Mouse (Mus musculus): ENCODE data around the gene Igfbp1. TPM values are rescaled to one million over a fixed set of nuclear protein-coding genes. Genes with fewer than 3 reads are reported as not detected.

Gene Igfbp1
- polyA plus RNA-seq, 1 experiment from 2014 or later, result 0.39 TPM

DNA sequence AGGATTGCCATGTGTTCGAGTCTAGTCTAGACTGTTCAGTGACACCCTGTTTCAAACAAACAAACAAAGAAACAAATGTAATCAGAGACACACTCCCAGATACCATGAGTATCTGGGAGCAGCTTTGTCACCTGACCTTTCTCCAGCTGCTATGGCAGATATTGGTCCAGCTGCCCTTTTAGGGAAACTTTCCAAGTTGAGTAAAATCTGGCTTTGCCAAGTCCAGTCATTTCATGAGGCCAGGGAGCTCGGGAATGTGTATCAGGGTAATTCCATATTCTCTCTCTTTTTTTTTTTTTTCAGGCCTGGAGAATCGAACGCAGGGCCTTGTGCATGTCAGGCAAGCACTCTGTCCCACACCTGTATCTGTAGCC lies 2.3 kb upstream of the Igfbp1 start:
- H3K4me1 ChIP-seq, result no peaks in the 10 kb centered on the region
- H3K9me3 ChIP-seq (replicated peaks), result 0 out of 2 replicates have a peak, but pooled peaks cover 5% of the 10 kb centered on the region
- no peak overlapping the region for H3K4me2 ChIP-seq (replicated peaks)
- H3K9ac ChIP-seq, result no peak overlapping the region
- no peaks in the 10 kb centered on the region for H3K36me3 ChIP-seq
- no peak overlapping the region for H3K4me3 ChIP-seq (replicated peaks)
- no peaks in the 10 kb centered on the region for H3K27me3 ChIP-seq
- no peak for ATAC-seq (ENCODE audit: insufficient number of reproducible peaks, low FRiP score, low TSS enrichment, low read depth)
- no peak overlapping the region for H3K27ac ChIP-seq (replicated peaks)
- WGBS, result 81% methylated on average over 4 of the region's 4 CpGs

- Histone ChIP-seq H3K9ac (no peak overlapping the region), H3K4me3 (replicated peaks) (no peak overlapping the region), H3K36me3 (no peaks in the 10 kb centered on the region), H3K4me1 (no peaks in the 10 kb centered on the region; the same call in 1 of the 2 replicates), H3K27ac (replicated peaks) (no peak overlapping the region), H3K27me3 (no peaks in the 10 kb centered on the region), H3K9me3 (replicated peaks) (0 out of 2 replicates have a peak, but pooled peaks cover 5% of the 10 kb centered on the region), H3K4me2 (replicated peaks) (no peak overlapping the region)
- 91% methylated on average over 19 of the region's 19 CpGs for WGBS
- ATAC-seq (ENCODE audit: insufficient number of reproducible peaks, low FRiP score, low TSS enrichment, low read depth), result no peak
Measured at GRCm38 (mm10) chr11:7198006-7198405, 424 bp downstream of the Igfbp1 start.

DNA sequence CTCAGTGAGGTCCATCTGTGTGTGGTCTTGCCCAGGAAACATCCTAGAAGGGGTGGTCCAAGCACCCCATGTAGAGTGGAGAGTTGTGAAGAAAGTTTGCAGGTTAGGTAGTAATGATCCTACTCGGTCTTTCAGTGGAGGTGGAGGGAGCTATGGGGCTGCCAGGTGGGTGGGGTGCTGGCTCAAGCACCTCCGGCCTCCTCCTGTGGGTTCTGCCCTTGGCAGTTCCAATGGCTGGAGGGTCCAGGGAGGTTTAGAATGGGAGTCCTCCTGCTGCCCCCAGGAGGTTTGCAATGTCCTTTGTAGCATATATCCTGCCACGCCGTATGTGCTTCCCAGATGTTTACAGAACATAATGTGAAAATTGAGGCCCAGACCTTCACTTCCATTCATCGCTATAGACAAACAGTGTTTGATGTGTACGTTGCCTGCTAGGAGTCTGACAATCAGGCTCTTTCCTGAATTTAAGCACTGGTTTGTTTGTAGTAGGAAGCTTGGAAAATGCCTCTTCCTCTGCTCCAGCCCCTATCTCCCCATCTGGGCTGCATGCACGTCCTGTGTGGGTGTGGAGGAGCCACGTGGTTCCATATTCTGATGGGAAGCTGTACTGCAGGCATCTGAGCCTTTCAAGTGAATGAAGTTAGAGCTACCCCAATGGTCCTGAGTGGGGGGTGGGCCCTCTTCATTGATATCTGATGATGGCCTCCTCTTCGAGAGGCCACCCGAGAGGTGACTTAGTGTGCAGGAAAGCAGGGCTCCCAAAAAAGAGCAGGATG lies 1.1 kb downstream of the Igfbp1 start:
- no peak overlapping the region for H3K27ac ChIP-seq (replicated peaks)
- no peaks in the 10 kb centered on the region; the same call in 1 of the 2 replicates for H3K4me1 ChIP-seq
- 0 out of 2 replicates have a peak, but pooled peaks cover 5% of the 10 kb centered on the region for H3K9me3 ChIP-seq (replicated peaks)
- 57% methylated on average over 10 of the region's 10 CpGs for WGBS
- H3K27me3 ChIP-seq, result no peaks in the 10 kb centered on the region
- H3K4me2 ChIP-seq (replicated peaks), result no peak overlapping the region
- no peak for ATAC-seq (ENCODE audit: insufficient number of reproducible peaks, low FRiP score, low TSS enrichment, low read depth)
- no peaks in the 10 kb centered on the region for H3K36me3 ChIP-seq
- no peak overlapping the region for H3K4me3 ChIP-seq (replicated peaks)
- no peak overlapping the region for H3K9ac ChIP-seq

DNA sequence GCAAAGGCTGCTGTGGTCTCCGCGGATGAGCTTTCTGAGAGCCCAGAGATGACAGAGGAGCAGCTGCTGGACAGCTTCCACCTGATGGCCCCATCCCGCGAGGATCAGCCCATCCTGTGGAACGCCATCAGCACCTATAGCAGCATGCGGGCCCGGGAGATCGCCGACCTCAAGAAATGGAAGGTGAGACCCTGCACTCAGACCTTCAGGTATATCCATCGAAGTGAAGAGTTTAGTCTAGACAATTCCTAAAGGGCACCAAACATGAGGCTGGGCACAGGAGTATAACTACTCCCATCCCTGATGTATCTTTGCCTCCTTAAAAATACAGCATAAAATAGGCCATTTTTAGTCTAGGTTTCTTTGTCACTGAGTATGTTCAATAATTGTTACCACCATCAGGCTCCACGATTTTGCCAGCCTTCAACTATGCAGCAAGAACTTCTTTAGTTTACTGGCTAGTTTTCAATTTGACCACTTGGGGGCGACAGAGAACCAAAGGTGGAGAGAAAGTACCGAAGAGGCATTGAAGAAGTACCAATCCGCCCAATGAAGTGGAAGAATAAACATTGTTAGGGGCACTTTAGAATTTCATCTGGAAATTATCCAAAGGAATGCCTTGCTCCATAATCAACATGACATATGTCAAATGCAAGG lies 2.3 kb downstream of the Igfbp1 start:
- Histone ChIP-seq H3K9ac (no peak overlapping the region), H3K27me3 (no peaks in the 10 kb centered on the region), H3K27ac (replicated peaks) (no peak overlapping the region), H3K9me3 (replicated peaks) (0 out of 2 replicates have a peak, but pooled peaks cover 3% of the 10 kb centered on the region), H3K4me2 (replicated peaks) (no peak overlapping the region), H3K4me3 (replicated peaks) (no peak overlapping the region), H3K36me3 (no peaks in the 10 kb centered on the region), H3K4me1 (no peaks in the 10 kb centered on the region; the same call in 1 of the 2 replicates)
- ATAC-seq (ENCODE audit: insufficient number of reproducible peaks, low FRiP score, low TSS enrichment, low read depth), result no peak
- WGBS, result 52% methylated on average over 14 of the region's 14 CpGs

- ATAC-seq (ENCODE audit: insufficient number of reproducible peaks, low FRiP score, low TSS enrichment, low read depth), result no peak
- Histone ChIP-seq H3K9me3 (replicated peaks) (no peaks in the 10 kb centered on the region), H3K27ac (replicated peaks) (no peak overlapping the region), H3K4me1 (no peaks in the 10 kb centered on the region; the same call in 1 of the 2 replicates), H3K27me3 (no peaks in the 10 kb centered on the region), H3K4me3 (replicated peaks) (no peak overlapping the region), H3K9ac (no peak overlapping the region), H3K4me2 (replicated peaks) (no peak overlapping the region), H3K36me3 (no peaks in the 10 kb centered on the region)
- WGBS, result 82% methylated on average over 9 of the region's 9 CpGs
Measured at GRCm38 (mm10) chr11:7200393-7200783, 2.8 kb downstream of the Igfbp1 start.

DNA sequence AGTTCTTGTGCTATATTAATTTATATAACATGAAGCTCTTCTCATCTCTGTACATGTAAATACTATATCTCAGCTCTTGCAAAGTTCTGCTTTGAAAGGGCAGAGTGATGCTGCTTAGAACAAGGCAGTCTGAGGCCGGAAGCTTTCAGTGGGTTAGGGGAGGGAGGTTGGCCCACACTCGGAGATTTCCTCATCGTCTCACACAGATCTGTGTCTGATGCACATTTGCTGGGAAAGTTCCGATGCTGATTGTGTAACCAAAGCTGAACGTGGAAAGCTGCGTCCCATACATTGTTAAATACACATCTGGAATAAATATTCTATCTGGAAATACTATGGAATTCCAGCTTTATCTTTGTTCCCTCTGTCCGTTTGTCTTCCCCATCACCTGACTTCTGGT lies 4.6 kb downstream of the Igfbp1 start:
- no peaks in the 10 kb centered on the region; the same call in 1 of the 2 replicates for H3K4me1 ChIP-seq
- H3K4me3 ChIP-seq (replicated peaks), result no peak overlapping the region
- no peaks in the 10 kb centered on the region for H3K27me3 ChIP-seq
- no peak for ATAC-seq (ENCODE audit: insufficient number of reproducible peaks, low FRiP score, low TSS enrichment, low read depth)
- H3K9me3 ChIP-seq (replicated peaks), result no peaks in the 10 kb centered on the region
- H3K4me2 ChIP-seq (replicated peaks), result no peak overlapping the region
- H3K27ac ChIP-seq (replicated peaks), result no peak overlapping the region
- H3K36me3 ChIP-seq, result peaks cover 12% of the 10 kb centered on the region; the same call in 1 of the 2 replicates
- H3K9ac ChIP-seq, result no peak overlapping the region
- WGBS, result 27% methylated on average over 7 of the region's 7 CpGs

GRCm38 (mm10) chr11:7203846-7204245 lies 6.3 kb downstream of the Igfbp1 start:
- 82% methylated on average over 9 of the region's 9 CpGs for WGBS
- ATAC-seq (ENCODE audit: insufficient number of reproducible peaks, low FRiP score, low TSS enrichment, low read depth), result no peak
- Histone ChIP-seq H3K4me2 (replicated peaks) (no peak overlapping the region), H3K9ac (no peak overlapping the region), H3K9me3 (replicated peaks) (no peaks in the 10 kb centered on the region), H3K36me3 (peaks cover 22% of the 10 kb centered on the region), H3K4me1 (peaks cover 3% of the 10 kb centered on the region; the same call in 1 of the 2 replicates), H3K27me3 (no peaks in the 10 kb centered on the region), H3K27ac (replicated peaks) (no peak overlapping the region), H3K4me3 (replicated peaks) (no peak overlapping the region)

DNA sequence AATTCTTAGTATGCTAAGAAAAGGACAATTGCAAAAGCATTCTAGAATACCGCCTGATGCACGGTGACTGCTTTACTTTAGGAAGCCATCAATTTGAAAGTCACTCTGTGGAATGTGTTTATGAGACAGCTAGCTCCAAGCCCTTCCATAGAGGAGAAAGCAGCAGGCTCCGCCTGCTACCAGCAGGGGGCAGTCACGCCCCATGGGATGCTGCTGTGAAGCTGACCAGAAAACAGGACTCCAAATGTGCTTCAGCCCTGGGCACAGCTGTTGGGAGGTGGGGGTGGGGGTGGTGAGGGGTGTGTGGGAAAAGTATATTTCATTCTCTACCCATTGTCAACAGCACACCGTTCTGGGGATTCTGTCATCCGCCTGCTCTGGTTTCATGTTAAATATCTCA lies 12.8 kb downstream of the Igfbp1 start:
- Histone ChIP-seq H3K27me3 (no peaks in the 10 kb centered on the region), H3K9ac (no peak overlapping the region), H3K4me1 (peaks cover 40% of the 10 kb centered on the region), H3K9me3 (replicated peaks) (no peaks in the 10 kb centered on the region), H3K4me2 (replicated peaks) (peak overlapping the region; percentile 41), H3K4me3 (replicated peaks) (no peak overlapping the region), H3K27ac (replicated peaks) (no peak overlapping the region), H3K36me3 (peaks cover 33% of the 10 kb centered on the region)
- ATAC-seq (ENCODE audit: insufficient number of reproducible peaks, low FRiP score, low TSS enrichment, low read depth), result no peak
- 14% methylated on average over 6 of the region's 6 CpGs for WGBS

DNA sequence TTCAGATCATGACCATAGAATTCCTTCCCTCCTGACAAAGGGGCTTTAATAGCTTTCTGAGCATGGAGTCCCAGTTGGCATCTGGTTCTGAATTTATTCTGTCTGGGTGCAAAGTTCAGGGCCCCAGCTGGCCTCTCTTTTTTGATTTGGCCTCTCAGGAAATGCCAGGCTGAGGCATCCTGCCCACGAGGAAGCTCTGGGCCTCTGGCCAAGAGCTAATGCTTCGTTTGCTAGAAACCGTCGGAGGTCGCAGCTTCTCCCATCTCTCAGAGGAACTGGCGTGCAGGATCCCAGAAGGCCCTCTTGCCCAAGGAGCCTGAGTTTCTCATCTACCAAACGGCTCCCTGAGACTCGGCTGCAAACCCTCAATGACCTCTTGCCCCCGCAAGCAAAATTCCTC lies 13.6 kb downstream of the Igfbp1 start:
- Histone ChIP-seq H3K27me3 (no peaks in the 10 kb centered on the region), H3K4me2 (replicated peaks) (peak overlapping the region; percentile 41), H3K9me3 (replicated peaks) (no peaks in the 10 kb centered on the region), H3K4me1 (peaks cover 48% of the 10 kb centered on the region), H3K9ac (no peak overlapping the region), H3K4me3 (replicated peaks) (peak overlapping the region; percentile 26), H3K36me3 (peaks cover 31% of the 10 kb centered on the region), H3K27ac (replicated peaks) (0 out of 2 replicates have a peak overlapping the region, but pooled peaks have one; percentile 45)
- WGBS, result 11% methylated on average over 9 of the region's 9 CpGs
- no peak for ATAC-seq (ENCODE audit: insufficient number of reproducible peaks, low FRiP score, low TSS enrichment, low read depth)

- H3K4me2 ChIP-seq (replicated peaks), result peak overlapping the region; percentile 82
Measured at GRCm38 (mm10) chr11:7212126-7212798, 14.7 kb downstream of the Igfbp1 start.

GRCm38 (mm10) chr11:7213161-7213500 lies 15.5 kb downstream of the Igfbp1 start:
- ATAC-seq (ENCODE audit: insufficient number of reproducible peaks, low FRiP score, low TSS enrichment, low read depth), result no peak
- H3K27me3 ChIP-seq, result no peaks in the 10 kb centered on the region
- WGBS, result 1% methylated on average over 19 of the region's 19 CpGs
- peak overlapping the region; percentile 44 for H3K9ac ChIP-seq
- H3K4me2 ChIP-seq (replicated peaks), result peak overlapping the region; percentile 82
- no peaks in the 10 kb centered on the region for H3K9me3 ChIP-seq (replicated peaks)
- H3K27ac ChIP-seq (replicated peaks), result peak overlapping the region; percentile 86
- peaks cover 19% of the 10 kb centered on the region for H3K36me3 ChIP-seq
- peak overlapping the region; percentile 73 for H3K4me3 ChIP-seq (replicated peaks)
- H3K4me1 ChIP-seq, result peaks cover 53% of the 10 kb centered on the region

More at GRCm38 (mm10) chr11:7212126-7212798, 14.7 kb downstream of the Igfbp1 start:
- Histone ChIP-seq H3K27ac (replicated peaks) (peak overlapping the region; percentile 60), H3K36me3 (peaks cover 21% of the 10 kb centered on the region), H3K4me3 (replicated peaks) (peak overlapping the region; percentile 73), H3K9ac (peak overlapping the region; percentile 44), H3K27me3 (no peaks in the 10 kb centered on the region), H3K4me1 (peaks cover 55% of the 10 kb centered on the region), H3K9me3 (replicated peaks) (no peaks in the 10 kb centered on the region)
- no peak for ATAC-seq (ENCODE audit: insufficient number of reproducible peaks, low FRiP score, low TSS enrichment, low read depth)
- WGBS, result 6% methylated on average over 17 of the region's 17 CpGs
